Mouse (Mus musculus) forebrain, postnatal 0 days (tissue): ENCODE data around the gene Acnat1. TPM values are rescaled to one million over a fixed set of nuclear protein-coding genes. Genes with fewer than 3 reads are reported as not detected.
"Not testable (repeated sequence)": the region's sequence is repeated elsewhere in the genome, so short reads cannot be mapped to it uniquely, and the experiment has no call there.

Experiments used
- ATAC-seq: fragments of 200-750 bp; cut with Nextera tagmentation; 2 replicates; pipeline ENCODE4 v1.8.0; 2017; ENCODE audit warnings: mild to moderate bottlenecking, moderate library complexity
- DNase-seq: peaks from one replicate; pipeline ENCODE4 v3.0.0-alpha.2; 2015
- H3K27ac ChIP-seq: fragments of 300-500 bp; sonication (generic); 2 replicates; pipeline ENCODE4 v1.5.1; 2014; ENCODE audit warnings: low read depth, mild to moderate bottlenecking, antibody characterized with exemption, low read length, moderate library complexity, mixed read lengths
- H3K27me3 ChIP-seq: fragments of 300-500 bp; sonication (generic); 2 replicates; pipeline ENCODE4 v1.6.1; 2014; ENCODE audit warnings: mild to moderate bottlenecking, low read length, mixed read lengths; ENCODE audit not compliant: insufficient read depth
- H3K36me3 ChIP-seq: fragments of 300-500 bp; sonication (generic); 2 replicates; pipeline ENCODE4 v1.6.1; 2014; ENCODE audit warnings: mild to moderate bottlenecking, moderate library complexity; ENCODE audit not compliant: insufficient read depth
- H3K4me1 ChIP-seq: fragments of 300-500 bp; sonication (generic); 2 replicates; pipeline ENCODE4 v1.6.1; 2014; ENCODE audit warnings: antibody characterized with exemption; ENCODE audit not compliant: insufficient read depth
- H3K4me2 ChIP-seq: fragments of 300-500 bp; sonication (generic); 2 replicates; pipeline ENCODE4 v1.6.1; 2014; ENCODE audit warnings: low read depth, mild to moderate bottlenecking, moderate library complexity
- H3K4me3 ChIP-seq: fragments of 300-500 bp; sonication (generic); 2 replicates; pipeline ENCODE4 v1.5.1; 2014; ENCODE audit warnings: low read depth, low read length, mixed read lengths
- H3K9ac ChIP-seq: fragments of 300-500 bp; sonication (generic); 2 replicates; pipeline ENCODE4 v1.6.1; 2014; ENCODE audit warnings: mild to moderate bottlenecking
- H3K9me3 ChIP-seq: fragments of 300-500 bp; sonication (generic); 2 replicates; pipeline ENCODE4 v1.6.1; 2016; ENCODE audit warnings: low read length
- CTCF ChIP-seq: sonication (generic); IDR thresholded peaks from 2 replicates; pipeline ENCODE4 v1.5.1; 2016; ENCODE audit warnings: antibody characterized with exemption, control low read depth, low read depth
- WGBS: fragments of 180-500 bp; shearing (Covaris S2); extraction: QIAGEN DNeasy Blood & Tissue Kit; methylation state at CpG from one replicate; pipeline ENCODE4 v1.1.7; 2014; 5-methylcytosine and 5-hydroxymethylcytosine counted together
- polyA plus RNA-seq: library from polyadenylated mRNA; unstranded; fragments of >200 nt; fragmentation: Nextera tagmentation; extraction: Ambion mirVana; gene quantifications from 2 replicates; pipeline ENCODE4 v1.2.1, GENCODE M21; 2015
- total RNA-seq: library from RNA; depleted of rRNA; stranded (reverse); fragments of >200 nt; gene quantifications from 2 replicates; pipeline ENCODE4 v1.2.3, GENCODE M21; 2014

Acnat1 gene
- total and polyA plus RNA-seq, 2 experiments from 2014 or later = 0.43 TPM; not detected in 1

GRCm38 (mm10) chr4:49512636-49513035 lies 38.9 kb upstream of the Acnat1 start:
- Histone ChIP-seq H3K27me3 (no peaks in the 10 kb centered on the region), H3K27ac (no peak overlapping the region), H3K4me2 (no peak overlapping the region), H3K4me1 (no peaks in the 10 kb centered on the region), H3K36me3 (peaks cover 14% of the 10 kb centered on the region), H3K4me3 (no peak overlapping the region), H3K9ac (no peak overlapping the region), H3K9me3 (no peaks in the 10 kb centered on the region)
- DNase-seq (no peak), ATAC-seq (no peak)
- 93% methylated on average over 4 of the region's 4 CpGs for whole genome bisulfite sequencing
- TF ChIP-seq CTCF = no peak

DNA sequence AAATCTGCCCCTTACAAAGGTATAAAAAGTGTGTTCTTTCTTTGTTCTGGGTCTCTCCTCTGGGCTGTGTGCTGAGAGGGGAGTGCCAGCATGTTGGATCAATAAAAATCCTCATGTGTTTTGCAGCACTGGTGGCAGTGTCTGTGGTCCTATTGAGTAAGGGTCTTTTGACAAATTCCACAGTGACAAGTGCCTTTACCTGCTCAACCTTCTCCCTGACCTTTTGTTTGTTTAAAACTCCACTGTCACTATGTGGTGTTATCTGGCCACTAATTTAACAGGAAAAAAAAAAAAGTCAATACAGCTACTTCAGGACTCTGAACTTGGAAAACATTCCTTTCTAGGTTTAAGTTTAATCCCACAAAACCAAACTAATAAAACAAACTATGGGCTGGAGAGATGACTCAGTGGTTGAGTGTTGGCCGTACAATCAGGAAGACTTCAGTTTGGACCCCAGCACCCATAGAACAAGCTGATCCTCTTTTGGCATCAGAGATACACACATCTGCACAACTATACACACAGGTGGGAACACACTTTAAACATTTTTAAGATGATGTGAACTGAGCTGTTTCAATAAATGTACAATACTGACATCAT lies 36.6 kb upstream of the Acnat1 start:
- not testable (repeated sequence) for H3K27ac ChIP-seq, H3K4me3 ChIP-seq, H3K4me1 ChIP-seq, H3K9me3 ChIP-seq, DNase-seq, H3K27me3 ChIP-seq, H3K9ac ChIP-seq, ATAC-seq, H3K4me2 ChIP-seq
- peaks cover 14% of the 10 kb centered on the region for H3K36me3 ChIP-seq
- 96% methylated on average over 1 of the region's 1 CpGs for WGBS

GRCm38 (mm10) chr4:49509183-49509582 lies 35.5 kb upstream of the Acnat1 start:
- no peak overlapping the region for H3K4me2 ChIP-seq
- 90% methylated on average over 2 of the region's 2 CpGs for WGBS
- no peaks in the 10 kb centered on the region for H3K9me3 ChIP-seq
- H3K27me3 ChIP-seq = no peaks in the 10 kb centered on the region
- no peak for TF ChIP-seq CTCF
- ATAC-seq (no peak), DNase-seq (no peak)
- no peak overlapping the region for H3K27ac ChIP-seq
- H3K4me3 ChIP-seq = no peak overlapping the region
- H3K36me3 ChIP-seq = peaks cover 14% of the 10 kb centered on the region
- H3K4me1 ChIP-seq = no peaks in the 10 kb centered on the region
- H3K9ac ChIP-seq = no peak overlapping the region

GRCm38 (mm10) chr4:49506386-49506785 lies 32.7 kb upstream of the Acnat1 start, which contains the start of gene Baat:
TSS of gene Baat (minus strand) at chr4:49506557.
- no peak within 1 kb of the TSS for H3K27ac ChIP-seq
- H3K27me3 ChIP-seq = no peaks in the 10 kb centered on the region
- H3K4me2 ChIP-seq = no peak within 1 kb of the TSS
- H3K9ac ChIP-seq = no peak within 1 kb of the TSS
- no peaks in the 10 kb centered on the region for H3K4me1 ChIP-seq
- DNase-seq = no peak
- no peak within 1 kb of the TSS for H3K4me3 ChIP-seq
- ATAC-seq = no peak
- no peak for TF ChIP-seq CTCF
- WGBS = 83% methylated on average over 3 of the region's 3 CpGs
- H3K9me3 ChIP-seq = no peaks in the 10 kb centered on the region
- H3K36me3 ChIP-seq = no peaks in the 10 kb centered on the region

GRCm38 (mm10) chr4:49503563-49503962 lies 29.9 kb upstream of the Acnat1 start:
- Histone ChIP-seq H3K9me3 (no peaks in the 10 kb centered on the region), H3K27ac (no peak overlapping the region), H3K4me3 (no peak overlapping the region), H3K4me1 (no peaks in the 10 kb centered on the region), H3K36me3 (no peaks in the 10 kb centered on the region), H3K4me2 (no peak overlapping the region), H3K9ac (no peak overlapping the region), H3K27me3 (no peaks in the 10 kb centered on the region)
- ATAC-seq = no peak
- DNase-seq = no peak
- WGBS = 92% methylated on average over 1 of the region's 1 CpGs
- TF ChIP-seq CTCF = no peak

- H3K4me1 ChIP-seq, H3K9ac ChIP-seq: not testable (repeated sequence)
- WGBS = 79% methylated on average over 3 of the region's 3 CpGs
Measured at GRCm38 (mm10) chr4:49485934-49486650, 12.4 kb upstream of the Acnat1 start.

GRCm38 (mm10) chr4:49485442-49485841 lies 11.7 kb upstream of the Acnat1 start:
- Histone ChIP-seq H3K4me2 (no peak overlapping the region), H3K4me3 (no peak overlapping the region), H3K27me3 (no peaks in the 10 kb centered on the region), H3K9me3 (no peaks in the 10 kb centered on the region), H3K36me3 (no peaks in the 10 kb centered on the region), H3K4me1 (no peaks in the 10 kb centered on the region), H3K9ac (no peak overlapping the region), H3K27ac (no peak overlapping the region)
- DNase-seq (no peak), ATAC-seq (no peak)
- TF ChIP-seq CTCF = no peak

More at GRCm38 (mm10) chr4:49485934-49486650, 12.4 kb upstream of the Acnat1 start:
- not testable (repeated sequence) for H3K27me3 ChIP-seq, H3K27ac ChIP-seq, ATAC-seq, H3K4me3 ChIP-seq, DNase-seq, H3K9me3 ChIP-seq, H3K36me3 ChIP-seq, H3K4me2 ChIP-seq
